Mouse (Mus musculus): ENCODE measurements around the gene Ralgapb. TPM values are rescaled to one million over a fixed set of nuclear protein-coding genes. Genes with fewer than 3 reads are reported as not detected.

Gene Ralgapb
- polyA plus RNA-seq, 1 experiment = 53.6 TPM

DNA sequence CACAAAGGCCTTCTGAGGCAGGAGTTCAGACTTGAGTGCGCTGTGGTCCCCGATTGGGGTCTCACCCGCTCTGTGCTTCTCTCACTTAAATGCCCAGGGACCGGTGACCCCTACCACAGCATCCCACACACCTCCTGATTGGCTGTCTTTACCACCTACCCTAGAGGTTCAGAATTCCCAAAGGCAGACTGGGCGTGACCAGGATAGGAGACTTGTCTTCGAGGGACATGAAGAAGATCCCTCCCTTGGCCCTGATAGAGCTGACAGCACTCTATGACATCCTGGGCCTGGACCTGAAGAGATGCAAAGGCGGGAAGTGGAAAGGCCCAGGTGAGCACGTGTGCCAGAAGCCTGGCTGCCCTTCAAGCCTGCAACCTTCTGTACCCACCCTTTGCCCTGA is 124.9 kb downstream of the Ralgapb start:
- TF ChIP-seq CTCF (IDR thresholded peaks at IDR 0.05; ENCODE audit: extremely low read depth, insufficient read depth, low read length) (no peak), POLR2A (IDR thresholded peaks at IDR 0.05; ENCODE audit: extremely low read depth, insufficient read depth, low read length) (no peak)
- Histone ChIP-seq H3K27ac (ENCODE audit: insufficient read depth, low read length) (no peak overlapping the region), H3K4me3 (ENCODE audit: insufficient read depth, low read length) (no peak overlapping the region), H3K4me1 (ENCODE audit: control insufficient read depth, insufficient read depth, low read length) (no peaks in the 10 kb centered on the region)

GRCm38 (mm10) chr2:158539433-158540305 is 130.0 kb downstream of the Ralgapb start:
- no peak overlapping the region for H3K27ac ChIP-seq (ENCODE audit: insufficient read depth, low read length)
- no peaks in the 10 kb centered on the region for H3K4me1 ChIP-seq (ENCODE audit: control insufficient read depth, insufficient read depth, low read length)
- peak overlapping the region; percentile 27 for H3K4me3 ChIP-seq (ENCODE audit: insufficient read depth, low read length)
- TF ChIP-seq CTCF (IDR thresholded peaks at IDR 0.05; ENCODE audit: extremely low read depth, insufficient read depth, low read length) = no peak
- peak; percentile 73; the same call in 1 of the 2 replicates for TF ChIP-seq POLR2A (IDR thresholded peaks at IDR 0.05; ENCODE audit: extremely low read depth, insufficient read depth, low read length)

DNA sequence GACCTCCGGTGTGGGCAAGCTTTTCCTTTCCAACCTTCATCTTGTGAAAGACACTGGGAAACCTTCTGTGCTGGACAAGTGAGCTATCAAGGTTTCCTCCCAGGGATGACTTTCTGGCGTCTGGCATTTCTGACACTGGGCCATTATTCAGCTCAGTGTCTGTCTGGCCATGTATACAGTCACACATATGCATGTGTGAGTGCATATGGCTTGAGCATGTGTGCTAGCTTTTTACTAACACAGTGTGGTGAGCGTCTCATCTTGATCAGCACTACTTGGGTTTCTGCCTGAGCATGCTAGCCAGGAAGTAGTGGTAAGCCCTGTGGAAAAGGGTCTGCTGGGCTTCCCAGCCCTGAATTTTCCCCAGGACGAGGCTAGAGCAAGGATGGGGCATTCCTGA is 131.6 kb downstream of the Ralgapb start:
- no peak overlapping the region for H3K27ac ChIP-seq (ENCODE audit: insufficient read depth, low read length)
- TF ChIP-seq CTCF (IDR thresholded peaks at IDR 0.05; ENCODE audit: extremely low read depth, insufficient read depth, low read length) = no peak
- no peak for TF ChIP-seq POLR2A (IDR thresholded peaks at IDR 0.05; ENCODE audit: extremely low read depth, insufficient read depth, low read length)

GRCm38 (mm10) chr2:158545266-158545665 is 135.6 kb downstream of the Ralgapb start:
- no peaks in the 10 kb centered on the region for H3K4me1 ChIP-seq (ENCODE audit: control insufficient read depth, insufficient read depth, low read length)
- H3K27ac ChIP-seq (ENCODE audit: insufficient read depth, low read length) = no peak overlapping the region
- TF ChIP-seq POLR2A (IDR thresholded peaks at IDR 0.05; ENCODE audit: extremely low read depth, insufficient read depth, low read length) (no peak), CTCF (IDR thresholded peaks at IDR 0.05; ENCODE audit: extremely low read depth, insufficient read depth, low read length) (no peak)
- no peak overlapping the region for H3K4me3 ChIP-seq (ENCODE audit: insufficient read depth, low read length)

More for the DNA sequence above, 131.6 kb downstream of the Ralgapb start:
- no peak overlapping the region for H3K4me3 ChIP-seq (ENCODE audit: insufficient read depth, low read length)
- no peaks in the 10 kb centered on the region for H3K4me1 ChIP-seq (ENCODE audit: control insufficient read depth, insufficient read depth, low read length)

- no peak overlapping the region for H3K27ac ChIP-seq (ENCODE audit: insufficient read depth, low read length)
- no peak overlapping the region for H3K4me3 ChIP-seq (ENCODE audit: insufficient read depth, low read length)
- no peaks in the 10 kb centered on the region for H3K4me1 ChIP-seq (ENCODE audit: control insufficient read depth, insufficient read depth, low read length)
- TF ChIP-seq POLR2A (IDR thresholded peaks at IDR 0.05; ENCODE audit: extremely low read depth, insufficient read depth, low read length) (no peak), CTCF (IDR thresholded peaks at IDR 0.05; ENCODE audit: extremely low read depth, insufficient read depth, low read length) (peak; percentile 71)
These were observed 137.1 kb downstream of the Ralgapb start for GRCm38 (mm10) chr2:158546751-158547150.

Other genes starting within 250 kb of the Ralgapb start
- 3.9 and 4.3 TPM in 2 replicates for gene D630003M21Rik, start 180.6 kb upstream of the Ralgapb start, polyA plus RNA-seq (2012; rRNA removed)
- not detected in 2 replicates for gene Bpi, start 151.8 kb upstream of the Ralgapb start, polyA plus RNA-seq (2012; rRNA removed)
- gene Lbp, start 103.4 kb upstream of the Ralgapb start, polyA plus RNA-seq (2012; rRNA removed) = 1.5 and 5.0 TPM in 2 replicates
- 1,659 and 1,881 TPM in 2 replicates for gene Snhg11, start 34.2 kb upstream of the Ralgapb start, polyA plus RNA-seq (2012; rRNA removed)
- gene Adig, start 92.8 kb downstream of the Ralgapb start, polyA plus RNA-seq (2012; rRNA removed) = not detected in 2 replicates
- 1.3 TPM in 2 replicates for gene Arhgap40, start 102.9 kb downstream of the Ralgapb start, polyA plus RNA-seq (2012; rRNA removed)
- gene Slc32a1, start 200.9 kb downstream of the Ralgapb start, polyA plus RNA-seq (2012; rRNA removed) = 73.8 and 87.3 TPM in 2 replicates
- 6.9 and 7.4 TPM in 2 replicates for gene Actr5, start 215.0 kb downstream of the Ralgapb start, polyA plus RNA-seq (2012; rRNA removed)

Measured in cortical plate, adult 2 months (tissue).